Mouse (Mus musculus) brown adipose tissue, adult 24 weeks (tissue): ENCODE data around the gene Hist1h2ai. TPM values are rescaled to one million over a fixed set of nuclear protein-coding genes. Genes with fewer than 3 reads are reported as not detected.
"Not testable (repeated sequence)": the region's sequence is repeated elsewhere in the genome, so short reads cannot be mapped to it uniquely, and the experiment has no call there.

Experiments used
- H3K27ac ChIP-seq: fragments of 200-500 bp; replicated peaks from 2 replicates; pipeline ENCODE4 v1.5.1; 2012; ENCODE audit warnings: low read depth, mild to moderate bottlenecking, low read length
- H3K4me1 ChIP-seq: fragments of 200-500 bp; 2 replicates; pipeline ENCODE4 v1.6.1; 2012; ENCODE audit warnings: low read length, mixed read lengths; ENCODE audit not compliant: control insufficient read depth, insufficient read depth, insufficient read length
- H3K4me3 ChIP-seq: fragments of 200-500 bp; 2 replicates; pipeline ENCODE4 v1.5.1; 2012; ENCODE audit warnings: low read depth, mild to moderate bottlenecking, low read length, moderate library complexity; ENCODE audit not compliant: insufficient read depth
- polyA plus RNA-seq: library from polyadenylated mRNA; stranded (reverse); fragments of >200 nt; gene quantifications from 2 replicates; pipeline ENCODE4 v1.2.4, GENCODE M21; 2012; ENCODE audit not compliant: missing spikeins, insufficient read depth, insufficient read length

Gene Hist1h2ai
- polyA plus RNA-seq: not detected in 2 replicates

GRCm38 (mm10) chr13:21715864-21716539, at the start of gene Hist1h2ai, which contains the start of gene Hist1h2bl:
TSS of gene Hist1h2ai (plus strand) at chr13:21716422.
TSS of gene Hist1h2bl (minus strand) at chr13:21716143.
- H3K4me1 ChIP-seq: not testable (repeated sequence)
- Histone ChIP-seq H3K27ac (peak within 1 kb of the TSS; percentile 11; the same call in 1 of the 2 replicates), H3K4me3 (peak within 1 kb of the TSS; percentile 70)

- Histone ChIP-seq H3K27ac (no peak within 1 kb of the TSS), H3K4me1 (no peaks in the 10 kb centered on the region), H3K4me3 (no peak within 1 kb of the TSS)
Measured at GRCm38 (mm10) chr13:21677305-21677704, 38.9 kb upstream of the Hist1h2ai start, which contains the start of gene Olfr1360. TSS of gene Olfr1360 (minus strand) at chr13:21677405.

- Histone ChIP-seq H3K27ac (no peak within 1 kb of the TSS), H3K4me3 (no peak within 1 kb of the TSS), H3K4me1 (no peaks in the 10 kb centered on the region)
Measured at GRCm38 (mm10) chr13:21697811-21698210, 18.4 kb upstream of the Hist1h2ai start, which contains the start of gene Olfr1359. TSS of gene Olfr1359 (plus strand) at chr13:21698111.

GRCm38 (mm10) chr13:21706669-21707068, 9.6 kb upstream of the Hist1h2ai start:
- H3K27ac ChIP-seq: no peak overlapping the region
- H3K4me1 ChIP-seq: no peaks in the 10 kb centered on the region
- no peak overlapping the region for H3K4me3 ChIP-seq

- peaks cover under 1% of the 10 kb centered on the region; the same call in 1 of the 2 replicates for H3K4me1 ChIP-seq
- H3K4me3 ChIP-seq: peak overlapping the region; percentile 83
Measured at GRCm38 (mm10) chr13:21710031-21710711, 6.1 kb upstream of the Hist1h2ai start.

GRCm38 (mm10) chr13:21710821-21711525, 5.2 kb upstream of the Hist1h2ai start:
- Histone ChIP-seq H3K4me3 (peak overlapping the region; percentile 59), H3K27ac (no peak overlapping the region), H3K4me1 (peaks cover 3% of the 10 kb centered on the region; the same call in 1 of the 2 replicates)

More at GRCm38 (mm10) chr13:21710031-21710711, 6.1 kb upstream of the Hist1h2ai start:
- peak overlapping the region; percentile 81 for H3K27ac ChIP-seq

DNA sequence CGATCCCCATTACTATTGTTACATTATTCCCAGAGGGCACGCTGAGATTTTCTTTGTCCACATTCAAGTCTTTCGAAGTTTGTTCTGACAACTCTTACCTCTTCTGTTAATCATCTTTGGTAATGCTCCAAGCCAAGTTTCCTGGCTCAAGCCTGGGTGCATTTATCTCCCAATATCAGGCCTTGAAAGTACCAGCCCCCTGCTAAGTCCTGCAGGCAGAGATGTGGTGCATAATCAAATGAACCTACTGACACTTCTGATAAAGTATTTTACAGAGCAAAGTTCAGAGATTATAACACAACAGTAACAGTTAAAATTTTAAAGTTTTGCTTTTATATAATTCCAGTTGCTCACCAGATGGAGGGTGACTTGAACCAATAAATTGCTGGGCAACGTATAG, 4.5 kb upstream of the Hist1h2ai start:
- peaks cover 3% of the 10 kb centered on the region; the same call in 1 of the 2 replicates for H3K4me1 ChIP-seq
- H3K27ac ChIP-seq: no peak overlapping the region
- H3K4me3 ChIP-seq: peak overlapping the region; percentile 59

DNA sequence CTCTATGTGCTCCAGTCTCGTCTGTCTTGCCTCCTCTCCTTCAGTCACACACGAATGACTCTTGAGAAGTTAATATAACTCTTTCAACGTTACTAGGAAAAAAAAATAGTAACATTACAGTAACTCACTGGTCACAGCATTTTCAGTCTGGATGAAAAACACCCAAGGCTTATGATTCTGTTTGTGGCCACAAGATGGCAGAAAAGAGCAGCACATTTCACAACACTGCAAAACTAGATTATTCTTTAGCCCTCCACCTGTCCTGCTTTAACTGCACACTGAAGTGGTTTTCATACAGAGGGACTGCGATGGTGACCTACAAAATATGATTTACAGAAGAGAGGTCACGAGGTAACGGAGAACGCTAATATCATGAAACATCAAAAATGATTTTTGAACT, 1.5 kb upstream of the Hist1h2ai start:
- H3K4me1 ChIP-seq: peaks cover 7% of the 10 kb centered on the region; the same call in 1 of the 2 replicates
- peak overlapping the region; percentile 46; the same call in 1 of the 2 replicates for H3K4me3 ChIP-seq
- H3K27ac ChIP-seq: no peak overlapping the region

- peak overlapping the region; percentile 46 for H3K4me3 ChIP-seq
- H3K27ac ChIP-seq: no peak overlapping the region
- H3K4me1 ChIP-seq: peaks cover 7% of the 10 kb centered on the region; the same call in 1 of the 2 replicates
Measured at GRCm38 (mm10) chr13:21715131-21715863, 925 bp upstream of the Hist1h2ai start.

DNA sequence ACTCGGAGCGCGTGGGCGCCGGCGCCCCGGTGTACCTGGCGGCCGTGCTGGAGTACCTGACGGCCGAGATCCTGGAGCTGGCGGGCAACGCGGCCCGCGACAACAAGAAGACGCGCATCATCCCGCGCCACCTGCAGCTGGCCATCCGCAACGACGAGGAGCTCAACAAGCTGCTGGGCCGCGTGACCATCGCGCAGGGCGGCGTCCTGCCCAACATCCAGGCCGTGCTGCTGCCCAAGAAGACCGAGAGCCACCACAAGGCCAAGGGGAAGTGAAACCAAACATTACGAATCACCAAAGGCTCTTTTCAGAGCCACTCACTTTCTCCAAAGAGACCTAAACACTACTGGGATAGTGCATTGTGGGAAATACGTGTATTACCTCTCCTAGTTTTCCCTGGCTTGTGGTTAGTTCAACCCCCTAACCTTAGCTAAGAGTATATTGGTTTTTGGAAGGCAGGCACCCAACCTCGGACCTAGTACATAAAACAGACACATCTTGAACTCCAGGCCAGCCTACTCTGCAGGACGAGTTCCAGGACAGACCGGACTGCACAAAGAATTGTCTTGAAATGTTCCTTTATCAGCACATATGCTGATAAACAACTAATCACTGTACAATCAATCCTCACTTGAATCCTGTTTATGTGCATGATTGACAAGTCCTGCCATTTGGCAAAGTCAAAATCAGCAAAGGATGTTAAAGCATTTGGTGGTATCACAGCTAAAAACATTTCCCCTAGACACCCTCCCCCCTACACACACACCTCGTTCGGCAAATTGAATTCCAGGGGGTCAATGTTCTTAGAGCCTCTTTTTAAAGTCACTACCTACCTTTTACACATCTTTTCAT, 544 bp downstream of the Hist1h2ai start:
- H3K4me1 ChIP-seq: not testable (repeated sequence)
- peak overlapping the region; percentile 11; the same call in 1 of the 2 replicates for H3K27ac ChIP-seq
- peak overlapping the region; percentile 70 for H3K4me3 ChIP-seq

DNA sequence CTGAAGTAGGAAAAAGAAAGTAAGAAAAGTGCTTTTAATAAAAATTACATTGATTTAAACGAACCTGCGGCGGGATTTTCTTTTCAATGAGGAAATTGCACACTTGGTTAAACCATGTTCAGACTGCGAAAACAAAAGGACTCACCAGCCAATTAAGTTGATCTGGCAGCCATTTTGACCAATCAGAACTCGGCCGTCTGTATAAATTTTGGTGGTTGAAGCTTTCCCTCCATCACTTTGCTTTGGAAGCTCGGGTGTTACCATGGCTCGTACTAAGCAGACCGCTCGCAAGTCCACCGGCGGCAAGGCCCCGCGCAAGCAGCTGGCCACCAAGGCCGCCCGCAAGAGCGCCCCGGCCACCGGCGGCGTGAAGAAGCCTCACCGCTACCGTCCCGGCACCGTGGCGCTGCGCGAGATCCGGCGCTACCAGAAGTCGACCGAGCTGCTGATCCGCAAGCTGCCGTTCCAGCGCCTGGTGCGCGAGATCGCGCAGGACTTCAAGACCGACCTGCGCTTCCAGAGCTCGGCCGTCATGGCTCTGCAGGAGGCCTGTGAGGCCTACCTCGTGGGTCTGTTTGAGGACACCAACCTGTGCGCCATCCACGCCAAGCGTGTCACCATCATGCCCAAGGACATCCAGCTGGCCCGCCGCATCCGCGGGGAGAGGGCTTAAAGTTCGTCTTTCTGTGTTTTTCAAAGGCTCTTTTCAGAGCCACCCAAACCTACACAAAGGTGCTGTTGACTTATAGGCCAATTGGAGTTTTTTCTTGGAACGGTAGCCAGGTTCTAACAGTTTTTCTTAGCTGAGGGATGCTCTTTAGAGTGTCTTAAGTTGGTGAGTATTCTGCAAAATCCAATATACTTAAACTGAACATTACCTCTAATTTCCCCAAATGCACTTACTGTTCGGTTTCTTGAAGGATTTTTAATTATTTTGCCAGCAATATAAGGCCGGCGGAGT, 1.5 kb downstream of the Hist1h2ai start, which contains the start of gene Hist1h3h:
Gene Hist1h3h, plus strand, starts transcription at position 263 of the 961 bp plus-strand sequence.
- H3K4me3 ChIP-seq: peak within 1 kb of the TSS; percentile 58
- H3K27ac ChIP-seq: peak within 1 kb of the TSS; percentile 11; the same call in 1 of the 2 replicates
- H3K4me1 ChIP-seq: not testable (repeated sequence)

GRCm38 (mm10) chr13:21718381-21719080, 2.3 kb downstream of the Hist1h2ai start:
- Histone ChIP-seq H3K4me1 (peaks cover 7% of the 10 kb centered on the region; the same call in 1 of the 2 replicates), H3K27ac (no peak overlapping the region), H3K4me3 (no peak overlapping the region)
